Mouse (Mus musculus): ENCODE measurements around the gene Gm13084. TPM values are rescaled to one million over a fixed set of nuclear protein-coding genes. Genes with fewer than 3 reads are reported as not detected.
"Not testable (repeated sequence)": the region's sequence is repeated elsewhere in the genome, so short reads cannot be mapped to it uniquely, and the experiment has no call there.

Gm13084 gene
- not detected in 2 replicates for polyA plus RNA-seq (2015; fragmentation: Nextera tagmentation; extraction: Ambion mirVana)

DNA sequence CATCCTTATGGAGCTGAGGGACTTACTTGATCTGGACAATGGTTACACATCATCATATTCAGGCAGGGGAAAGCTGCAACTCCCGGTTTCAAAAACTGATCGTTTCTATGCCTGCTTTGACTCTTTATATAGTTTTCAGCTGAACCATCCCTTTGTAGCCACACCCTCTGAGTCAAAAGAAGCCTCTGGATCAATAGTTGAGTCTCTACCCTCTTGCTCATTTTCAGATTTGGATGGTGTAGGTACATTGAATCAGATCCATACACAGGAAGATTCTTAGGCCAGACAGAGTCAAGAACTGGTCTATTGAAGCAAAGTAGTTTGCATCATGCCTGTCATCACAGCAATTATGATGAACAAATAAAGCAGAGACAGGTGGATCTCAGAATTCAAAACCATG lies at the start of gene Gm13084:
Gm13084 (minus strand) TSS at position 101 of the 400 bp plus-strand sequence.
- ATAC-seq (replicated peaks; ENCODE audit: extremely low read depth, insufficient read depth, low FRiP score) = no peak
- H3K4me3 ChIP-seq (ENCODE audit: low read length) = no peak within 1 kb of the TSS
- 68% methylated on average over 2 of the region's 2 CpGs for WGBS
- no peaks in the 10 kb centered on the region for H3K27me3 ChIP-seq (ENCODE audit: control insufficient read depth, insufficient read depth, low read length)
- H3K9ac ChIP-seq (ENCODE audit: low read length) = no peak within 1 kb of the TSS
- H3K36me3 ChIP-seq (ENCODE audit: control insufficient read depth, insufficient read depth) = no peaks in the 10 kb centered on the region
- H3K4me1 ChIP-seq (ENCODE audit: control insufficient read depth, insufficient read depth, low read length) = no peaks in the 10 kb centered on the region
- H3K4me2 ChIP-seq (ENCODE audit: low read depth, low read length) = no peak within 1 kb of the TSS
- no peak within 1 kb of the TSS for H3K27ac ChIP-seq (ENCODE audit: low read length)
- H3K9me3 ChIP-seq (replicated peaks; ENCODE audit: control insufficient read depth, low read length) = no peaks in the 10 kb centered on the region; the same call in 1 of the 2 replicates

- not testable (repeated sequence) for H3K9ac ChIP-seq (ENCODE audit: low read length); H3K27me3 ChIP-seq (ENCODE audit: control insufficient read depth, insufficient read depth, low read length); H3K36me3 ChIP-seq (ENCODE audit: control insufficient read depth, insufficient read depth); H3K9me3 ChIP-seq (replicated peaks; ENCODE audit: control insufficient read depth, low read length); H3K27ac ChIP-seq (ENCODE audit: low read length); H3K4me2 ChIP-seq (ENCODE audit: low read depth, low read length); ATAC-seq (replicated peaks; ENCODE audit: extremely low read depth, insufficient read depth, low FRiP score); H3K4me3 ChIP-seq (ENCODE audit: low read length); H3K4me1 ChIP-seq (ENCODE audit: control insufficient read depth, insufficient read depth, low read length)
Observed at GRCm38 (mm10) chr4:143846197-143846596, 30.3 kb upstream of the Gm13084 start, which contains the start of gene Gm13103. Gene Gm13103 (plus strand): TSS chr4:143846497.

- 78% methylated on average over 3 of the region's 3 CpGs for WGBS
- H3K4me2 ChIP-seq (ENCODE audit: low read depth, low read length); H3K27ac ChIP-seq (ENCODE audit: low read length); H3K9ac ChIP-seq (ENCODE audit: low read length); H3K36me3 ChIP-seq (ENCODE audit: control insufficient read depth, insufficient read depth); ATAC-seq (replicated peaks; ENCODE audit: extremely low read depth, insufficient read depth, low FRiP score); H3K4me3 ChIP-seq (ENCODE audit: low read length); H3K4me1 ChIP-seq (ENCODE audit: control insufficient read depth, insufficient read depth, low read length); H3K9me3 ChIP-seq (replicated peaks; ENCODE audit: control insufficient read depth, low read length); H3K27me3 ChIP-seq (ENCODE audit: control insufficient read depth, insufficient read depth, low read length): not testable (repeated sequence)
Observed at GRCm38 (mm10) chr4:143789052-143789451, 26.8 kb downstream of the Gm13084 start, which contains the start of gene Gm13023. Gene Gm13023 (plus strand): TSS chr4:143789352.

Other genes with a start within 250 kb of the Gm13084 start
- not detected in 2 replicates for gene Gm13083, start 201.1 kb downstream of the Gm13084 start, polyA plus RNA-seq (2015; fragmentation: Nextera tagmentation; extraction: Ambion mirVana)
- not detected in 2 replicates for gene Gm13088, start 158.8 kb downstream of the Gm13084 start, polyA plus RNA-seq (2015; fragmentation: Nextera tagmentation; extraction: Ambion mirVana)
- not detected in 2 replicates for gene Gm13089, start 113.4 kb downstream of the Gm13084 start, polyA plus RNA-seq (2015; fragmentation: Nextera tagmentation; extraction: Ambion mirVana)
- gene Gm13078, start 96.6 kb downstream of the Gm13084 start, polyA plus RNA-seq (2015; fragmentation: Nextera tagmentation; extraction: Ambion mirVana) = not detected in 2 replicates
- gene Gm13023, start 26.7 kb downstream of the Gm13084 start, polyA plus RNA-seq (2015; fragmentation: Nextera tagmentation; extraction: Ambion mirVana) = not detected in 2 replicates
- not detected in 2 replicates for gene Gm13103, start 30.4 kb upstream of the Gm13084 start, polyA plus RNA-seq (2015; fragmentation: Nextera tagmentation; extraction: Ambion mirVana)
- not detected in 2 replicates for gene Pramef6, start 84.3 kb upstream of the Gm13084 start, polyA plus RNA-seq (2015; fragmentation: Nextera tagmentation; extraction: Ambion mirVana)
- not detected in 2 replicates for gene Pramef25, start 134.9 kb upstream of the Gm13084 start, polyA plus RNA-seq (2015; fragmentation: Nextera tagmentation; extraction: Ambion mirVana)
- not detected in 2 replicates for gene Gm13101, start 150.9 kb upstream of the Gm13084 start, polyA plus RNA-seq (2015; fragmentation: Nextera tagmentation; extraction: Ambion mirVana)
- not detected in 2 replicates for gene Pramef17, start 178.3 kb upstream of the Gm13084 start, polyA plus RNA-seq (2015; fragmentation: Nextera tagmentation; extraction: Ambion mirVana)
- gene Pramel4, start 243.0 kb upstream of the Gm13084 start, polyA plus RNA-seq (2015; fragmentation: Nextera tagmentation; extraction: Ambion mirVana) = not detected in 2 replicates

Data from heart, embryonic 16.5 days (tissue).